In the genomic region with DNA sequence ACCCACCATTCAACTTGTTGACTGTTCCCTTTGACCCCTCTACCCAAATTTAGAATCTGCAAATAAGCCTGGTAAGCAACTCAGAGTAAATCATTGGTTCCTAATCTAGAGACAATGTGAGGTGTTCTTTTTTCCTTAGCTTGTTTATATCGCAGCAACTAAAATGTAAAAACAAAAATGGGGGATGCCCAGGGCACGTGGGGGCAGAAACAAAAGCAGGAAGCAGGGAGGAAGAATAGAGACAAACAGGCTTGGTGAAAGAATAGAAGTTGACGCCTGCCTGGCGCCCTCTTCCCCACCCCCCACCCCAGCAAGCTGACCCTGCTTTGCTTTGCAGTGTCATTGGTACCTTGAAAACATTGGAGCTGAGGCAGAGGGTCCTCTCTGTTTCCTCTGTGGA, we compare ENCODE assay signal across 21 mouse cellular contexts. TPM values are rescaled to one million over a fixed set of nuclear protein-coding genes. Genes with fewer than 3 reads are reported as not detected.
"Had no signal": no experiment of that assay in that cellular context is flagged by ENCODE, and none has a peak within 500 bp of the region (broad histone marks: within the 10 kb centered on the region; RNA-seq: fewer than 3 reads in every experiment).

No protein-coding gene starts in this region.

- H3K9me3 ChIP-seq: kidney, embryonic 15.5 days; limb, embryonic 10.5 days; limb, embryonic 13.5 days; liver, embryonic 12.5 days; liver, embryonic 15.5 days; neural tube, embryonic 12.5 days; stomach, embryonic 15.5 days had no signal

- H3K36me3 ChIP-seq: kidney, embryonic 15.5 days; limb, embryonic 10.5 days; limb, embryonic 13.5 days; liver, embryonic 12.5 days; liver, embryonic 15.5 days; neural tube, embryonic 12.5 days; neural tube, embryonic 15.5 days; stomach, embryonic 15.5 days had no signal

- H3K4me2 ChIP-seq: kidney, embryonic 15.5 days; limb, embryonic 13.5 days; liver, embryonic 12.5 days; liver, embryonic 15.5 days; midbrain, embryonic 11.5 days; neural tube, embryonic 12.5 days; neural tube, embryonic 15.5 days; stomach, embryonic 15.5 days had no signal

- H3K27me3 ChIP-seq: kidney, embryonic 15.5 days; limb, embryonic 13.5 days; liver, embryonic 12.5 days; liver, embryonic 15.5 days; neural tube, embryonic 12.5 days; neural tube, embryonic 15.5 days; stomach, embryonic 15.5 days had no signal

- H3K4me3 ChIP-seq: kidney, embryonic 15.5 days; limb, embryonic 10.5 days; limb, embryonic 13.5 days; liver, embryonic 12.5 days; liver, embryonic 15.5 days; megakaryocyte, embryonic 14.5 days; neural tube, embryonic 12.5 days; neural tube, embryonic 15.5 days; stomach, embryonic 15.5 days had no signal

- H3K9ac ChIP-seq: kidney, embryonic 15.5 days; limb, embryonic 13.5 days; liver, embryonic 12.5 days; liver, embryonic 15.5 days; neural tube, embryonic 12.5 days; neural tube, embryonic 15.5 days; stomach, embryonic 15.5 days had no signal

- H3K27ac ChIP-seq: kidney, embryonic 15.5 days; limb, embryonic 10.5 days; limb, embryonic 13.5 days; liver, embryonic 12.5 days; liver, embryonic 15.5 days; neural tube, embryonic 12.5 days; neural tube, embryonic 15.5 days; stomach, embryonic 15.5 days had no signal

- ATAC-seq: intestine, postnatal 0 days; liver, embryonic 12.5 days had no signal

- H3K4me1 ChIP-seq: kidney, embryonic 15.5 days; limb, embryonic 10.5 days; limb, embryonic 13.5 days; liver, embryonic 12.5 days; liver, embryonic 15.5 days; megakaryocyte, embryonic 14.5 days; neural tube, embryonic 12.5 days; neural tube, embryonic 15.5 days; stomach, embryonic 15.5 days had no signal

- DNase-seq: kidney, adult 2 months; kidney, postnatal 10 days; kidney, postnatal 36 days; layer of hippocampus, postnatal 36 days; liver; midbrain, embryonic 14.5 days; retina, postnatal 1 day; right cerebral cortex, postnatal 25 days; spleen, adult 18-20 months; thymus, postnatal 25 days had no signal

RNA-seq across cellular contexts. Expression of a gene that starts 33.9 kb away (rescaled TPM):
- polyA plus RNA-seq: limb, embryonic 10.5 days; liver, embryonic 12.5 days had no signal
